Mouse (Mus musculus) heart, postnatal 4 days (tissue): ENCODE measurements around the gene Kndc1. TPM values are rescaled to one million over a fixed set of nuclear protein-coding genes. Genes with fewer than 3 reads are reported as not detected.
A peak's percentile ranks its signal among the peaks of the same experiment; 100 is the strongest.

Source experiments
- DNase-seq: peaks from one replicate; pipeline ENCODE4 v3.0.0; 2021
- total RNA-seq, 2 experiments: library from RNA; stranded (reverse); gene quantifications; 2 replicates each; pipeline ENCODE4 v1.2.3; 2021

Gene Kndc1
- total RNA-seq, 2 experiments from 2014 or later = 0.07 to 0.14 TPM

DNA sequence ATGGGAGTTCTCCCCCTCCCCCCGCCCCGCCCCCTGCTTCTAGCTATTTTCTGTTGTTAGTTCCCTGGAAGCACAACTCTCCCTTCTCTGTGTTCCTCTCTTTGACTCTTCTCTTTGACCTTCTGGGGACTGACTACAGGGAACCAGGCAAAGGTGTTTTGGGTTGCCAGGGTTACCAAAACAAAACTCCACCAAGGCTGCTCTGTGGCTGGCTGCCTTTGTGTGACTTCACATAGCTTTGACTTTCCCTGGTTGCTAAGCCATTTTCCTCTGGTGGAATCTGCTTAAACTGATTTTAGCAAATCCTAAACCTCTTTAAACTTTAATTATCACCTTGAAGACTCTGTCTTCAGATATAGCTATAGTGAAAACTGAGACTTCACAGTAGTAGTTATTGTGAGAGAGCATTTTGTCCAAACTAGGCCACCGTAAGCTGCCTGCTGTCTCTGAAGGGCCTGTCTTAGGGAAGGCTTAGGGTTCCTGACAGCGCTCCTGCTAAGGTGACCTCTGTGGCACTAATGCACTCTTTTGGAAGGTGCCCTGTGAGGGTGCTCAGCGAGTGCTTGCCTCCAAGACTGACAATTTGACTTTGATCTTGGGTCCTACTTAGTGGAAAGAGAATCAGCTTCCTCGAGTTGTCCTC lies 57.6 kb downstream of the Kndc1 start:
- no peak for DNase-seq

DNA sequence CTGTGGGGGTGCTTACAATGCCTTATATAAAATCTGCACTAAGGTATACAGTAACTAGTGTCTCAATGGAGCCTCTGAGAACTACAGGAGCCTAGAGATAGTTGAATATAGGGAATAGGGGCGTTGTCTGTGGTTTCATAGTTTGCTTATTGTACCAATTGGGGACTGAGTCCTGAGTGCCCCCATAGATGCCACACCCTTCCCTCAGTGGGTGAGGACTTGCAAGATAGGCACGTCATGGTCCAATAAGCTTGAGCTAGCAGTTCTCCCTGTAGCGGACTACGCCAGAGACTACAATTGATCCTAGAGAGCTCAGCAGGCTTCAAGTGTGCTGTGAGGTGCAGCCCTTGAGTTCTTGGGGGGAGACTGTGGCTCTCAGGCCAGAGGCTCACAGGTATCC lies 61.0 kb downstream of the Kndc1 start:
- DNase-seq = no peak

DNA sequence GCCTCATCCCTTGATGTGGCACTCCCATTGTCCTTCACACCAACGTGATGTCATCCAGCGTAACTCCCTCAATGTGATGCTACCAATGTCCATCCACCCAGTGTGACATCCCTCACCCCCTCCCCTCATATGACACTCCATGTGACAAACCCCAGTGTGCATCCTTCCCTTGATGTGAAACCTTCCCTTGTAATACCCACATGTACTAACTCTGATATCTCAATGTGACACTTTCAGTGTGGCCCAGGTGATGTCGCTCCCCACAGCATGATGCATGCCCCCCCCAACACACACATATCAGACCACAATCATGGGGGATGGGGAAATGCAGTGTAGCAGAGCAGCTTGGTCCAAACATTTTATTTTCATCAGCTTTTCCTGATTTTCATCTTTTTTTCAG lies 62.2 kb downstream of the Kndc1 start:
- no peak for DNase-seq

DNA sequence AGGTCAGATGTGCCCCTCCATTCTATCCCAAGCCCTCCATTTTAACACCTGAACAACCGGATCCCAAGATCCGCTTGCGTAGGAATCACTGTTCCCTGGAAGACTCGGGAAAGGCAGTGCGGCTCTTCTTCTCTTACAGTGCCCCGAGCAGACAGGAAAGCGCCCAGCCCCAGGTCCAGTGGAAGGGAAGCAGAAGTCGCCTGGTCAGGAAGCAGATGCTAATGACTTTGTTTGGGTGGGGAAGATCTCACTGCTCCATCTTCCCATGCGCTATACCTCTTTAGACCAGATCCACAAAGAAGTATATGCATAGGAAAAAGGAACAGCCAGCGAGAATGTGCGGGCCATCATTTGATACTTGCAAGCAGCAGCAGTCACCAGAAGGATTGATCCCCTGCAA lies 62.9 kb downstream of the Kndc1 start:
- peak; percentile 21 for DNase-seq

DNA sequence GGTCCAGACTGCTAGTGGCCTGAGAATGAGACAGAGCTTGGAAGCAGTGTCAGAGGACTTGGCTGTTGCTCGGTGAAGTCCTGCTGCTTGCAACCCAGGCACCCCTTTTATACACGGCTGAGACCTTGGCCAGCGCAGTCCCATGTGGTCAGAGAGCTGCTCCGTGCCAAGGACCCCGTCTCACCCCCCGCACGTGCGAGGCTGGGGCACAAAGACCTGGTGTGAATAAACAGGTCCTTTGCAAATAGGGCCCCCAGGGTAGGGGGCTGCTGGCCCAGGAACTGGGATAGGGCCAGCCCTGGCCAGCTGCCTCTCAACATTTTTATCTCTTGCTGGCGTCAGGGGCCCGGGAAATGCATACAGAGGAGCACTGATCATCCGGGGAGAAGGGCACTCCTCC lies 63.5 kb downstream of the Kndc1 start:
- DNase-seq = no peak

DNA sequence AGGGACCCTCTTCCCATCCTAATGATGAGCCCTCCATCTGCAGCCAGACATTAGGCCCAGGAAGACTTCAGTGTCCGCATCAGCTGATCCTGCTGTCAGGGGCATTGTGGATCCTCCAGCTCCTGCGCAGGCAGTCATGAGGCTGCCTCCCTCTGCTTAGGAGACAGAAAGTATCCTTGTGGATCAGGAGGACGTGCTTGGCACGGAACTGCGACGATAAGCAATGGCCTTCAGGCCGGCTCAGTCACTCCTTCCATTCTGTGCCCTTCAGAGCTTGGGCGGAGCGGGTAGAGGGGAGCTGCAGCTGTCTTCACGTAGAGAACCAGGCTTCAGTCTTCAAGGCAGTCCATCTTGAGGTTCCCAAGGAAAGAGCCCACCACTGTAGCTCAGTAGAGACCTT lies 66.6 kb downstream of the Kndc1 start:
- no peak for DNase-seq

DNA sequence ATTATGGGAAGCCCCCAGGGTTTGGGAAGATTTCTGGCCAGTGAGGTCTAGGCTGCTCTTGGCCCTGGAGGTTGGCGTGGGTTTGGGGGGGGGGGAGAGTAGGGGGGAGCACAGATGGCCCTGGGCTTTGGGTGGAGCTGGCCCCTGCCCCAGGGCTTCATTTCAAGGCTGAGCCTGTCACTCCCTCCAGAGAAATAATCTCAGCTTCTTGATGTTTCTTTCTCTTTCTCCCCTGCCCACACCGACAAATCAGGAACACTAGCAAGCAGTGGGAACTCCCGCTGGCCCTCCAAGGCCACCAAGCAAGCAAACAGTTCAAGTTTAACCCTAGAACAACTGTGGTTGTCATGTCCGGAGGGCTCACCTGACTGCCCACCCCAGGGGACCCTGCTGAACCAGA lies 69.3 kb downstream of the Kndc1 start:
- no peak for DNase-seq

DNA sequence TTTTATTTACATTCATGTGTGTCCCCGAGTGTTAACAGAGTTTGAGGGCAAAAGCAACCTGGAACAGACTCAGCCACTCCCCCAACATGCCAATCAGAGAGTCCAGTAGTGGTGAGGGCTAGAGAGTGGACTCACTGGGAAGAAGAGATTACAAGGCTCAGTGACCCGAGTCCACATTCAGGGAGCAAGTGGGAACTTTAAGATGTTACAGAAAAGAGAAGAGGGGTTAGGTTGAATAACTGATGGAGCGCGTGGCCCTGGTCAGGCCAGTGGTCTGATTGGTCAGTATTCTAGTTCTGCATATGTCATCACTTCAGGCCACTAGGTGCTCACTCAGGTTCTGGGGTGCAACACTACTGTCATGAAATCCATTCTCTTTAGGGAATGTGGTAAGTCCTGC lies 72.7 kb downstream of the Kndc1 start:
- no peak for DNase-seq

DNA sequence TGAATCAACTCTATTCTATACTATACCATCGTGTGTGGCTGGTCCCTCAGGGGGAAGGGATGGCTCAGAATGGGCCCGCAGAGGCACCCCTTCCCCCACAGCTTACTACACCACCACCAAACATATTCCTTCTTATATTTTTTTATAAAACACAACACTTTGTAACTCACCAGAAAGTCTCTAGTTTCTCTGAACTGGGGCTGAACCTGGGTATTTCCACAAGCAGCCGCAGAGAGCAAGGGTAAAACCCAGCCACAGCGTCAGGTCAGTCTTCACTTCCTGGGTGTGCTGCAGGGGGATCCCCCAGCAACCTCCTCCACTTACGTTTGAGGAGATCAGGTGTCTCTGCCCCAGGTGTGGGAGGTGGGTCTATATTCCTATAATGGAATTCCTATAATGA lies 73.9 kb downstream of the Kndc1 start:
- DNase-seq = no peak

DNA sequence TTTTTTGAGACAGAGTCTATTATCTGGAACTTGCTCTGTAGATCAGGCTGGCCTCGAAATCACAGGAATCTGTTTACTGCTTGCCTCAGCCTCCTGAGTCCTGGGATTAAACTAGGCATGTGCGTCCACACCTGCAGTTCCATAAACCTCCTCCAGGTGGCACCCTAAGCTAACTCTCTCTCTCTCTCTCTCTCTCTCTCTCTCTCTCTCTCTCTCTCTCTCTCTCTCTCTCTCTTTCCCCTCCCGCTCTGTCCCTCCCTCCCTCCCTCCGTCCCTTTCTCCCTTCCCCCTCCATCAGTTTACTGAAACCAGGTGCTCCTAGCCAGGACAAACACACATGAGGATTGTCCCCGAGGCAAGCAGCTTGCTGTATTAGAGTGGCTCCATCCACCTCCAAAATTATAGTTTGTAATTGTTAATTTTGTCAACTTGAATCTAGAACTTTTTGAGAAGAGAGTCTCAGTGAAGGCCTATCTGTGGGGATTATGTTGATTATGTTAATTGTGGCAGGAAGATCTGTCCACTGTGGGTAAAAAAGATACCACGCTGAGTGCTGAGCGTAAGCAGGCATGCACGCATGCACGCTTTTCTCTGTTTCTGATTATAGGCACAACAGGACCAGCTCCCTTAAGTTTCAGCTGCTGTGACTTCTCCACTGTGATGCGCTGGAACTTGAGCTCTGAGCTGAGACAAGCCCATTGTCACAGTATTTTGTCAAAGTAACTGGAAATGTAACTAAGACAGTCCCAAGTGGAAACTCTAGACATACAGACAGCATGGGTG lies 75.0 kb downstream of the Kndc1 start:
- peak; percentile 90 for DNase-seq

DNA sequence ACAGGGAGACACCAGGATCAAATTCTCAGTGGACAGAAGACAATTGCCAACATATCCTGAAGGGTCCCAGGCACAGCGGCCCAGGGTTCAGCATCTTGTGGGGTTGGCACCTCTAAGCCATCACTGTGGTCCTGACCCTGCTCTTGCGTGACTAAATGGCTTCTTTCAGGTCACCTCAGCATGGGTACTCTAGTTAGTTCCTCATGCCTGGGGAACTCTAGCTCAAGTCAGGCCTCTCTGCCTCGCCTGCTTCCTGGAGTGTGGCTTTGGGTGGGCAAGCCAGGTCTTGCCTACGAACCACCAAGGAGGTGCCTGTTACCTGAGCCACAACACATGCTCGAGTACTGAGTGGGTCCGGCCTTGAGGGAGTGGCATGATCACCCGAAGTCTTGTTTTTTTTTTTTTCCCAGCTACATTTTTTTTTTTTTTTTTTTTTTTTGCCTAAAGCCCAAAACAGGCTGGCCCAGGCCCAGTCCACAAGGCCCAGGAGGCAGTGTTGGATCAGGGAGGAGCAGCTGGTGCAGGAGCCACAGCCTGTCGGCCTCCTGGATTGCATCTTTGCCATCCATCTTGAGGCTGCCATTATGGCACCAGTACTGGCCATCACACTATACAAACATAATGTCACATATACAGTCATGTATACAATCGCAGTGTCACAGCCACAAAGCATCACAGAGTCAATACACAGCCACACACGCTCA lies 75.9 kb downstream of the Kndc1 start:
- no peak for DNase-seq

DNA sequence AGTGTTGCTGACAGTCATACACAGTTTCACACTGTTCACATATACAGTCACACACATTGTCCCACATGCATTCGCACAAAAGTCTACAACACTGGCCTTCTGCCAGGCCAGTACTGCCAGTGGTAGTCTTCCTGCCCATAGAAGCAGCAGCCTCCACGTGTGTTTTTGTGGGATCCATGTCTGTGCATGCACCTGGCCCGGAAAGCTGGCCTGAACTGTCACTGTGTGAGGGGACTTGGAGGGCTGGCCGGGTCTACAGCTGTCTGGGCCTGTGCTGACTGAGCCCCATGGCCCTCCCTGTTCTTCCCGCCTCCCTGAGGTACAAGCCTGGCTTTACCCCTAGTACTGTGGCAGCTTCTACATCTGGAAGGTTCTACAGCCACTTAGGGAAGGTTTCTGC lies 76.5 kb downstream of the Kndc1 start:
- no peak for DNase-seq

DNA sequence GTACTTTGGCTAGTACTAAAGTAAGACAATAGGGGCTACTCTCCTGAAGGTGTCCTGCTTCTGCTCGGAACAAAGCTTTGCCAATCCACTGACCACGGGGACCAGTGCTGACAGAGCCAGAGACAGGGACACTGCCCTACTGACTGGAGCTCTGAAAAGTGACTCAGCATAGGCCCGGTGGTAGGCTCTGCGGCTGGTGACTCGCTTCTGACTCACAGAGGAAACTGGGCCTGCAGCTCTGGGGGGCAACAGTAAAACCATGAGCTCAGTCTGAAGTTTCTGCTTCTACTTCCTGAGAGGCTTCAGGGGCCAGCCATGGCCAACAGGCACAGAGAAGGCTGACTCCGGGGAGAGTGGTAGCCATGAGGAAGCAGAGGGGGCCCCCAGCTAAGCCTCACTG lies 76.9 kb downstream of the Kndc1 start:
- DNase-seq = no peak

DNA sequence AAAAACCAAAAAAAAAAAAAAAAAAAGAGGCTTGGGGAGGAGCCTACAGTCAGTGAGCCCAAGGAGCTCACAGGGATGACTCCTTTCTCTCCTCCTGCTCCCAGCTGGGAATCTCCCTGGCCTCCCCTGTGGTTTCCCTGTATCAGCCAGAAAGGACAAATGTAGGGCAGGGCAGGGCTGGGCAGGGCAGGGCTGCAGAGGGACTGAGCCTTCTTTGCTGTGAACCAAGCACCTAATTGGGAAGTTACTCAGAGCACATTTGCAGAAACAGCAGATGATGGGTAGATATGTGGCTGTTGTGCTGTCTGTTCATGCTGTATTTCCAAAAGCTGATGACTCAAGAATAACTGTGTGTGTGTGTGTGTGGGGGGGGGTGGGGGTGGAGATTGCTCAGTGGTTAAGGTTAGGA lies 78.4 kb downstream of the Kndc1 start:
- no peak for DNase-seq

DNA sequence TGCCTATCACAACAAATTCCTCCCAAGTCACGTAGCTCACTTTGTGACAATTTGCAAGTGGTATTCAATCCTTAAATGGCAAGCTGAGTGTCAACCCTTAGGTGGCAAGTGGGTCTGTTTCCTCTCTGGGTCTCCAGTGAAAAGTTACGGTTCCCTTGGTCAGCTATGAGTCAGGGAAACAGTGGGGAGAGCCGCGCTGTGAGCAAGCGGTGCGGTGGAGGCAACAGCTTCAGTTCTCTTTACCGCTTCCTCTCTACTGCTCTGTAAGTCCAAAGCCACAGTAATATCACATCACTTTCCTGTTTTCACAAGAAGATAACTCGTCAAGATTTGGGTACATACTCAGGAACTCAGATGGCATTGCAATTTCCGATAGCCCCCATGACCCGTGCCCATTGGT lies 79.8 kb downstream of the Kndc1 start:
- no peak for DNase-seq

DNA sequence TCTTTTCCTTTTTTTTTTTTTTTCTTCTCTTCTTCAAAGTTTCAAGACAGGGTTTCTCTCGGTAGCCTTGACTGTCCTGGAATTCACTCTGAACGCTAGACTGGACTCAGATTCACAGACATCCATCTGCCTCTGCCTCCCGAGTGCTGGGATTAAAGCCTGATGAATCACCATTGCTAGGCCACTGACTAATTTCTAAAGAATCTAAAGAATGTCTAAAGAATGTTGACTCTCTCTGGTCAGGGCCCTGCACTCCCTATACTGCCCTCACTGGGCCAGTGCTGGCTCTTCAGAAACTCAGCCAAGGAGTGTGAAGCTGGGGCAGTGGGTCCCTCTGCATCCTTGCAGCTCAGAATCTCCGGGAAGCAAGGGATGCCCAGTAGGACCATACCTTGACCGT lies 81.0 kb downstream of the Kndc1 start:
- no peak for DNase-seq

DNA sequence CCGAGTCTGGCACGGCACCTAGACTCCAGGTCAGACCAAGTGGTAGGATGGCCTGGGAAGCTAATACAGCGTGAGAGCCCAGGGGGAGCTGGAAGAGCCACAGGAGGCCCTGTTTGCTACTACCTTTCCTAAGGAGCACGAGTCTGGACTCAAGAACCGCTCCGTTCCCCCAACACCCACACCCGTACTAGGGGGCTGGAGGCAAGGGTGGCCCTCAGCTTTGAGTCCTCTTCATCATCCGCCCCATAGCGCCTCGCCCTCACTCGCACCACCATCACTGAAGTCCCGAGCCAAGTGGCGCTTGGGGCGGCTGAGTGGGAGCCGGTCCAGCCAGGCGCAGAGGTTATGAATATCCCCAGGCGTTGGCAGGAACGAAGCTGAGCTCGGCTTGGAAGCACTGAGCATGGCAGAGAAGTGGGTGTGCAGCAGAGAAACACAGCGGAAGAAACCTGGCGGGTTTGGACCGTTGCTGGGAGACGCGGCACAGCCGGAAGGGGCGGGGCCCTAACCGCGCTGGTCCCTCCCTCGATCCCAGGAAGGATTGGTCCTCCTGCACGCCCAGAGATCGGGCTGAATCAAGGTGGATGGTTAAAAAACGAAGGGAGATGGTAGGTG lies 83.9 kb downstream of the Kndc1 start, which contains the start of gene 6430531B16Rik:
6430531B16Rik (minus strand) TSS at position 478 of the 615 bp plus-strand sequence.
- peak; percentile 79 for DNase-seq

DNA sequence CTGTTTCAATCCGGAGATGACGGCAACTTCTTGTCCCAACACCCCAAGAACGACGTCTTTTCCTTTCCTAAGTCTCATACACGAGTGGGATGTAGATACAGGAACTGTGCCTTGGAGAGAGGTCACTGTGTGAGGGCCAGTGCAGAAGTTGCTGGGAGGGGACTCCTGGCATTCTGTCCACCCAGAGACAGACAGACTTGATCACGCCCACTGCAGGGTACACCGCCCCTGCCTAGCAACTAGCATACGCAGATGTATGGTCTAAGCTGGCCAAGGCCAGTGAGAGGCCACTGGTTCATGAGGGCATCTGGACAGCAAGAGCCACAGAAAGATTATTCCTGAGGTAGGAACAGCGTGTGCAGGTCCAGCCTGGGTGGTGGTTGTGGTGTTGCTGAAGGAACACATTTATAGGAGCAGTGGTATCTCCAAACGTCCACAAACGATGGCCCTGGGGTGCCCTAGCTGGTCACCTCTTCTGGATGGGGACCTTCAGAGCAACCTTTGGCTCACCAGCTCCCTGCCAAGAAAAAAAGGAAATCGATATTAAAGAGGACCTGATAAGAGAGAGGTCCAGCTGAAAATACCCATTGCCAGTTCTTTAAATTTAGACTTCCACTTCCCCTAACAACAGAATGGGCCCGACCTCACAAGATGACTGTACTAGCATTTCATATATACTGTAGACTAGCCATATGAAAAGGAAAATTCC lies 84.7 kb downstream of the Kndc1 start:
- no peak for DNase-seq

DNA sequence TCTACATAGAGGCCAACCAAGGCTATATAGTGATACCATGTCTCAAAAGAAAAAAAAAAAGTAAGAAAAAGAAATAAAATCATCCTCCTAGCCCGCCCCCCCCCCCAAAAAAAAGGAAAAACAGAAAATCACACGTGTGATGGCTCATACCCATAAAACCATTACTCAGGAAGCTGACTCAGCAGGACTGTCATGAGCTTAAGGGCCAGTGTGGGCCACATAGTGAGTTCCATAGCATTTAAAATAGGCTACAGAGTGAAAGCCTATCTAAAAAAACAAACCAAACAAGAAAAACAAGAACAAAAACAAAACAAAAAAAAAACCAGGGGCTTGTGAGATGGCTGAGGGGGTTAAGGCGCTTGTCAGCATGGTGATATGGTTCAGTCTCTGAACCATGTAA lies 86.3 kb downstream of the Kndc1 start:
- no peak for DNase-seq

DNA sequence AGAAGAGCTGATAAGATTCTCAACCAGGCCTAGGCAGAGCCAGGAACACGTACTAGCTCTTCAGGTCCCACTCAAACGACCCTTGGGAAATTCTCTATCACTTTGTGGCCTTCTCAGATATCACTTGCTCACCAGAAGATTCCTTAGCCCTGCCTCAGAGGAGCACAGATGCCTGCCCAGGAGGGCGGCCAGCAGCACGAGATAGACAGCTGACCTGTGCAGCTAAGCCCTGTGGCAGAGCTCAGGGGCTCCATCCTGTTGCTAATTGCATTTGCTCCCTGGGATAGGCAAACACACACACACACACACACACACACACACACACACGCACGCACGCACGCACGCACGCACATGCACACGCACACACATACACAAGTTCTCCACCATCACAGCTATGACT lies 87.6 kb downstream of the Kndc1 start:
- DNase-seq = no peak

DNA sequence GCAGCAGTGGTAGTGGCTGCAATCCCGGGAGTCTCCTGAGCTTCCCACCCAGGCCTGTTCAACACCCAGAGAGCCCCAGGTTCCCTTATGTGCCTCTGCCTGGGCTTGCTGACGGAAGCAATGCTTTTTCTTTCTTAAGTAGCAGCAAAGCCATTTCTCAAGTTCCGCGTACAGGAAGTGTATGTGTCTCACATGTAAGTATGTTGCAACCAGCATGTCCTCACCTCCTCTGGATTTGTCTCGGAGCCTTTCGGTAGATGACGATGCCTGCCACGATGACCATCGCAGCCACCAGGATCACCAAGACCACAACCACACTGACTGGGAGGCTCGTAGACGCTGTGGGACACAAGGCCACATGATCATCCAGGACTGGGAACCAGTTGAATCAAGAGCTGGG lies 90.0 kb downstream of the Kndc1 start:
- DNase-seq = no peak

DNA sequence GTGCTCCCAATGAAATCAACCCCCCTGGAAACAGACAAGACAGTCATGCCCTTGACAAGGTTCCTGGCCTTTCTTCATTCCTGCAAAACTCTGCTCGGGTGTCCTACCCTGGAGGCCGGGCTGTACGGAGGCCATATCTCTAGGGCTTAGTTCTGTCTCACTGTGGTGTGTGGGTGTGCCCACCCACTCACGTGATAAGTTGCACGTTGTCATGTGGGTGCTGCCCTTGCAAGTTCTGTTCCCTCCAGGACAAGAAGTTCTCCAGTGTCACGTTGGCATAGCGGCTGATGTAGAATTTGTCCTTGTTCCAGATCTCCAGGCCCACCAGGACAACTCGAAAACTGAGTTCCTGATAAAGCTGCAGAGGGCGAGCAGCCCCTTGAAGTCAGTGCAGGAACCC lies 93.8 kb downstream of the Kndc1 start:
- DNase-seq = no peak
